Comparison of ENCODE assay signal across 8 mouse cellular contexts in genomic region chr16:17798321-17799180, GRCm38 (mm10). TPM values are rescaled to one million over a fixed set of nuclear protein-coding genes. Genes with fewer than 3 reads are reported as not detected.
DNase-seq lines count a peak whose midpoint lies in the region; ATAC-seq lines count a peak whose summit lies in the region.

No protein-coding gene starts in this region.

- peaks cover 8% of the 10 kb centered on the region; the same call in 1 of the 2 replicates for H3K36me3 ChIP-seq in intestine, embryonic 14.5 days (ENCODE audit: control insufficient read depth, insufficient read depth, low read length)
- H3K36me3 ChIP-seq in liver, embryonic 13.5 days, result no peaks in the 10 kb centered on the region
- peaks cover 2% of the 10 kb centered on the region; the same call in 1 of the 2 replicates for H3K36me3 ChIP-seq in neural tube, embryonic 15.5 days

- H3K4me2 ChIP-seq in intestine, embryonic 14.5 days (ENCODE audit: low read length), result peak overlapping the region; percentile 67
- H3K4me2 ChIP-seq in liver, embryonic 13.5 days, result peak overlapping the region; percentile 63
- H3K4me2 ChIP-seq in neural tube, embryonic 15.5 days, result peak overlapping the region; percentile 79

- WGBS in intestine, embryonic 14.5 days, result 3% methylated on average over 30 of the region's 45 CpGs
- 5% methylated on average over 36 of the region's 45 CpGs for WGBS in liver, embryonic 13.5 days (ENCODE audit: insufficient replicate concordance)
- WGBS in neural tube, embryonic 15.5 days, result 2% methylated on average over 33 of the region's 45 CpGs

- no peaks in the 10 kb centered on the region for H3K9me3 ChIP-seq in intestine, embryonic 14.5 days (ENCODE audit: control insufficient read depth, low read length)
- no peaks in the 10 kb centered on the region for H3K9me3 ChIP-seq in liver, embryonic 13.5 days (replicated peaks)
- H3K9me3 ChIP-seq in neural tube, embryonic 15.5 days (replicated peaks), result no peaks in the 10 kb centered on the region

- H3K4me1 ChIP-seq in intestine, embryonic 14.5 days (replicated peaks; ENCODE audit: control insufficient read depth, insufficient read depth, low read length), result peaks cover 48% of the 10 kb centered on the region
- H3K4me1 ChIP-seq in liver, embryonic 13.5 days (replicated peaks), result peaks cover 37% of the 10 kb centered on the region
- peaks cover 45% of the 10 kb centered on the region for H3K4me1 ChIP-seq in neural tube, embryonic 15.5 days

- H3K27ac ChIP-seq in intestine, embryonic 14.5 days (ENCODE audit: low read depth), result peak overlapping the region; percentile 94
- 0 out of 2 replicates have a peak overlapping the region, but pooled peaks have one; percentile 50 for H3K27ac ChIP-seq in liver, embryonic 13.5 days
- 0 out of 2 replicates have a peak overlapping the region, but pooled peaks have one; percentile 42 for H3K27ac ChIP-seq in neural tube, embryonic 15.5 days (replicated peaks)

- peaks cover 39% of the 10 kb centered on the region for H3K27me3 ChIP-seq in intestine, embryonic 14.5 days (replicated peaks; ENCODE audit: control insufficient read depth, insufficient read depth, low read length)
- H3K27me3 ChIP-seq in liver, embryonic 13.5 days, result peaks cover 97% of the 10 kb centered on the region
- peaks cover 85% of the 10 kb centered on the region for H3K27me3 ChIP-seq in neural tube, embryonic 15.5 days (replicated peaks)

- H3K4me3 ChIP-seq in intestine, embryonic 14.5 days (ENCODE audit: low read depth, low read length), result peak overlapping the region; percentile 71
- peak overlapping the region; percentile 52 for H3K4me3 ChIP-seq in liver, embryonic 13.5 days (replicated peaks)
- H3K4me3 ChIP-seq in neural tube, embryonic 15.5 days (replicated peaks), result peak overlapping the region; percentile 49

- peak overlapping the region; percentile 90 for H3K9ac ChIP-seq in intestine, embryonic 14.5 days (ENCODE audit: low read length)
- H3K9ac ChIP-seq in liver, embryonic 13.5 days, result peak overlapping the region; percentile 39; the same call in 1 of the 2 replicates
- H3K9ac ChIP-seq in neural tube, embryonic 15.5 days (replicated peaks), result no peak overlapping the region

- DNase-seq in ovary, postnatal 14 days (ENCODE audit: low spot score), result peak; percentile 25
- DNase-seq in ovary, postnatal 10 days (ENCODE audit: low spot score), result no peak
- DNase-seq in gastrocnemius, postnatal 14 days, result peak; percentile 85
- peak; percentile 79 for DNase-seq in intestine, embryonic 14.5 days (ENCODE audit: low spot score)
- no peak for DNase-seq in liver, embryonic 13.5 days
- no peak for DNase-seq in layer of hippocampus, postnatal 14 days (ENCODE audit: low spot score in 2 of 2)
- DNase-seq in right cerebral cortex, postnatal 25 days, result no peak

- peak; percentile 50 for ATAC-seq in intestine, embryonic 14.5 days (replicated peaks; ENCODE audit: low FRiP score, low TSS enrichment, low read depth)
- ATAC-seq in liver, embryonic 13.5 days (ENCODE audit: low read depth), result no peak
- ATAC-seq in neural tube, embryonic 15.5 days (ENCODE audit: low FRiP score), result no peak

- intact Hi-C loops in gastrocnemius, postnatal 14 days (cut with DNase I; ENCODE audit: low total_unique reads), result no loop called here

RNA-seq across cellular contexts. Expression of gene Scarf2, which starts 1.5 kb away (rescaled TPM):
- 10 to 100 TPM in 1 of 2 experiments, 1 to 10 TPM in 1; 9.4 to 12.1 TPM for total RNA-seq in gastrocnemius, postnatal 14 days (2021)
- polyA plus RNA-seq in intestine, embryonic 14.5 days (2014; fragmentation: Nextera tagmentation; extraction: Ambion mirVana), result 16.2 and 18.2 TPM in 2 replicates
- 1.0 TPM in 2 replicates for polyA plus RNA-seq in liver, embryonic 13.5 days (2015; fragmentation: Nextera tagmentation; extraction: Ambion mirVana)
- 2.7 and 3.8 TPM in 2 replicates for polyA plus RNA-seq in neural tube, embryonic 15.5 days (2015; fragmentation: Nextera tagmentation; extraction: Ambion mirVana)
- 1 to 10 TPM; 3.9 TPM for total RNA-seq in layer of hippocampus, postnatal 14 days (2021)

RNA-seq across cellular contexts. Expression of gene B830017H08Rik, which starts 34.4 kb away (rescaled TPM):
- not detected for total RNA-seq in gastrocnemius, postnatal 14 days (2021)
- polyA plus RNA-seq in intestine, embryonic 14.5 days (2014; fragmentation: Nextera tagmentation; extraction: Ambion mirVana), result 0.13 TPM in 1 of 2 replicates, not detected in the other
- polyA plus RNA-seq in liver, embryonic 13.5 days (2015; fragmentation: Nextera tagmentation; extraction: Ambion mirVana), result not detected in 2 replicates
- 4.0 and 5.3 TPM in 2 replicates for polyA plus RNA-seq in neural tube, embryonic 15.5 days (2015; fragmentation: Nextera tagmentation; extraction: Ambion mirVana)
- total RNA-seq in layer of hippocampus, postnatal 14 days (2021), result 1 to 10 TPM; 5.8 to 6.3 TPM

RNA-seq across cellular contexts. Expression of gene Klhl22, which starts 39.1 kb away (rescaled TPM):
- total RNA-seq in gastrocnemius, postnatal 14 days (2021), result 10 to 100 TPM; 17.3 to 19.9 TPM
- 66.5 and 70.8 TPM in 2 replicates for polyA plus RNA-seq in intestine, embryonic 14.5 days (2014; fragmentation: Nextera tagmentation; extraction: Ambion mirVana)
- 14.3 TPM in 2 replicates for polyA plus RNA-seq in liver, embryonic 13.5 days (2015; fragmentation: Nextera tagmentation; extraction: Ambion mirVana)
- polyA plus RNA-seq in neural tube, embryonic 15.5 days (2015; fragmentation: Nextera tagmentation; extraction: Ambion mirVana), result 86.2 and 89.1 TPM in 2 replicates
- total RNA-seq in layer of hippocampus, postnatal 14 days (2021), result 100 to 1,000 TPM in 1 of 2 experiments, 10 to 100 TPM in 1; 91.8 to 108 TPM

RNA-seq across cellular contexts. Expression of gene Car15, which starts 39.6 kb away (rescaled TPM):
- total RNA-seq in gastrocnemius, postnatal 14 days (2021), result under 1 TPM; 0.80 to 0.96 TPM
- polyA plus RNA-seq in intestine, embryonic 14.5 days (2014; fragmentation: Nextera tagmentation; extraction: Ambion mirVana), result 2.4 and 2.7 TPM in 2 replicates
- polyA plus RNA-seq in liver, embryonic 13.5 days (2015; fragmentation: Nextera tagmentation; extraction: Ambion mirVana), result 0.54 and 0.59 TPM in 2 replicates
- 2.8 and 3.2 TPM in 2 replicates for polyA plus RNA-seq in neural tube, embryonic 15.5 days (2015; fragmentation: Nextera tagmentation; extraction: Ambion mirVana)
- 10 to 100 TPM; 12.9 to 13.8 TPM for total RNA-seq in layer of hippocampus, postnatal 14 days (2021)

Comparison
In these comparisons a context has a peak if more than half of its experiments do, and no peak if none do; other contexts are left out.
1. DNase-seq: peak in ovary, postnatal 14 days (single experiment), gastrocnemius, postnatal 14 days (single experiment) and intestine, embryonic 14.5 days (single experiment); none in ovary, postnatal 10 days (single experiment), liver, embryonic 13.5 days (single experiment), layer of hippocampus, postnatal 14 days (0 of 2) and right cerebral cortex, postnatal 25 days (single experiment).
2. H3K27ac ChIP-seq: peak in every context shown above with its lines; median percentile 94 in intestine, embryonic 14.5 days; 50 in liver, embryonic 13.5 days; 42 in neural tube, embryonic 15.5 days.
3. Peak in every context shown above with its lines, with median percentiles within 50 percentile points of each other: H3K4me2 ChIP-seq and H3K4me3 ChIP-seq.